Mouse (Mus musculus) lung, postnatal 0 days (tissue): ENCODE measurements around the gene Naa16. TPM values are rescaled to one million over a fixed set of nuclear protein-coding genes. Genes with fewer than 3 reads are reported as not detected.
A peak's percentile ranks its signal among the peaks of the same experiment; 100 is the strongest.

Source experiments
- ATAC-seq: fragments of 200-750 bp; cut with Nextera tagmentation; 2 replicates; pipeline ENCODE4 v1.8.0; 2017; ENCODE audit warnings: moderate library complexity
- DNase-seq: peaks from one replicate; pipeline ENCODE4 v3.0.0-alpha.2; 2016; ENCODE audit warnings: low spot score
- H3K27ac ChIP-seq: fragments of 300-500 bp; sonication (generic); 2 replicates; pipeline ENCODE4 v1.5.1; 2014; ENCODE audit warnings: antibody characterized with exemption, mild to moderate bottlenecking, low read length, mixed read lengths
- H3K27me3 ChIP-seq: fragments of 300-500 bp; sonication (generic); replicated peaks from 2 replicates; pipeline ENCODE4 v1.6.1; 2014; ENCODE audit warnings: low read length, mixed read lengths; ENCODE audit not compliant: insufficient read depth
- H3K36me3 ChIP-seq: fragments of 300-500 bp; sonication (generic); 2 replicates; pipeline ENCODE4 v1.6.1; 2014; ENCODE audit warnings: low read length, mixed read lengths; ENCODE audit not compliant: insufficient read depth
- H3K4me1 ChIP-seq: fragments of 300-500 bp; sonication (generic); 2 replicates; pipeline ENCODE4 v1.6.1; 2014; ENCODE audit warnings: antibody characterized with exemption, low read depth, low read length, mixed read lengths; ENCODE audit not compliant: insufficient read depth
- H3K4me2 ChIP-seq: fragments of 300-500 bp; sonication (generic); replicated peaks from 2 replicates; pipeline ENCODE4 v1.6.1; 2014; ENCODE audit warnings: low read depth, mild to moderate bottlenecking, low read length, moderate library complexity, mixed read lengths
- H3K4me3 ChIP-seq: fragments of 300-500 bp; sonication (generic); 2 replicates; pipeline ENCODE4 v1.5.1; 2014; ENCODE audit warnings: low read depth, low read length
- H3K9ac ChIP-seq: fragments of 300-500 bp; sonication (generic); replicated peaks from 2 replicates; pipeline ENCODE4 v1.6.1; 2014; ENCODE audit warnings: low read depth, mild to moderate bottlenecking
- H3K9me3 ChIP-seq: fragments of 300-500 bp; sonication (generic); 2 replicates; pipeline ENCODE4 v1.6.1; 2016; ENCODE audit warnings: low read length, mixed read lengths
- CTCF ChIP-seq: IDR thresholded peaks from 2 replicates; pipeline ENCODE4 v1.5.1; 2016; ENCODE audit warnings: antibody characterized with exemption, mild to moderate bottlenecking
- EP300 ChIP-seq: IDR thresholded peaks from 2 replicates; pipeline ENCODE4 v1.6.1; 2016; ENCODE audit warnings: antibody characterized with exemption, mild to moderate bottlenecking, control low read depth
- WGBS: fragments of 180-500 bp; shearing (Covaris S2); extraction: QIAGEN DNeasy Blood & Tissue Kit; methylation state at CpG from one replicate; pipeline ENCODE4 v1.1.7; 2014; 5-methylcytosine and 5-hydroxymethylcytosine counted together
- polyA plus RNA-seq: library from polyadenylated mRNA; unstranded; fragments of >200 nt; fragmentation: Nextera tagmentation; extraction: Ambion mirVana; gene quantifications from 2 replicates; pipeline ENCODE4 v1.2.1, GENCODE M21; 2015

Gene Naa16
- polyA plus RNA-seq, 1 experiment from 2014 or later: 24.0 TPM

DNA sequence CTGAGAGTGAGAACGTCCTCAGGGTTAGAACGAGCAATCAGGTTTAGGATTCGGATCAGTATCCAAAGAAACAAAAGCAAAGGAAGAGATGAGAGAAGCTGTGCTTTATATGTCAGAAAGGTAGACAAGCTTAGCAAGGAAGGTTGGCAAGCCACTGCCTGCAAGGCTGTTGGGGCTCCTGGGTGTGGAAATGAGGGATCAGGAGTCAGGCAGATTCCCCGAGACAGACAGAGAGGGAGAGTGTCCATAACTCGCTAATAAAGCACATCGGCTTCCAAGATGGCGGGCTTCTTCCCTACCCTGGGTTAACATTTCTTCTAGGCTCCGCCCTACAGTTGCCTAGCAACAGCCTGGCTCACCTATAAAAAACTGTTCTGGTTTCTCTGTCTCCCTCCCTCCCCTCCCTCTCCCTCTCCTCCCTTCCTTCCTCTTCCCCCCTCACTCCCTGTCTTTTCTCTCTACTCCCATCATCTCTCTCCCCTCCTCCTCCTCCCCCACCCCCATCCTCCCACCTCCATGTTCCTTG lies 114.6 kb downstream of the Naa16 start:
- DNase-seq (no peak), ATAC-seq (no peak)
- TF ChIP-seq CTCF (no peak), EP300 (no peak)
- Histone ChIP-seq H3K4me3 (no peak overlapping the region), H3K27me3 (no peaks in the 10 kb centered on the region), H3K9ac (no peak overlapping the region), H3K4me1 (peaks cover 14% of the 10 kb centered on the region; the same call in 1 of the 2 replicates), H3K36me3 (no peaks in the 10 kb centered on the region), H3K9me3 (no peaks in the 10 kb centered on the region), H3K27ac (no peak overlapping the region), H3K4me2 (no peak overlapping the region)
- WGBS: 71% methylated on average over 8 of the region's 8 CpGs

DNA sequence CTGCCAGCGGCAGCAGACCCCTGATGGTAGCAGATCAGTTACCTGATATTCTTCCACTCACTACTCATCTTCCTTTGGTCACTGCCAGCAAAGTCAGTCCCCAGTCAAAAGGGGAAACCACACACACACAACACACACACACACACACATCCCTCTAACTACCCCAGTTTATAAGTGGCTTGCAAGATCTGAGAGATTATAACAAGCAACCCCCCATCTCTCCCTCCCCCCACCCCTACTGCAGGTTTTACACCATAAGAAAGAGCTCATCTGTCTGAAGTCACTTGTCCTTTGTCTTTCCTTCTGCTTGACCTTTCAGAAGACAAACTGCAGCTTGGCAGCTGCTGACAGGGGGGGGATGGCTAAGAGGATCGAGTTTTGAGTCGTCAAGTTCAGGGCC lies 115.1 kb downstream of the Naa16 start:
- peaks cover 14% of the 10 kb centered on the region; the same call in 1 of the 2 replicates for H3K4me1 ChIP-seq
- H3K27me3 ChIP-seq: no peaks in the 10 kb centered on the region
- H3K4me3 ChIP-seq: no peak overlapping the region
- no peak overlapping the region for H3K9ac ChIP-seq
- TF ChIP-seq CTCF (no peak), EP300 (no peak)
- no peaks in the 10 kb centered on the region for H3K36me3 ChIP-seq
- ATAC-seq (no peak), DNase-seq (no peak)
- H3K27ac ChIP-seq: peak overlapping the region; percentile 87; the same call in 1 of the 2 replicates
- H3K9me3 ChIP-seq: no peaks in the 10 kb centered on the region
- H3K4me2 ChIP-seq: no peak overlapping the region
- 19% methylated on average over 3 of the region's 3 CpGs for WGBS

Other genes with a start within 250 kb of the Naa16 start
- gene Zfp957, start 143.4 kb downstream of the Naa16 start, polyA plus RNA-seq: not detected in 2 replicates
- gene Rgcc, start 89.1 kb downstream of the Naa16 start, polyA plus RNA-seq: 357 and 645 TPM in 2 replicates
- 6.6 and 7.6 TPM in 2 replicates for gene Mtrf1, start 7.0 kb upstream of the Naa16 start, polyA plus RNA-seq
- 5.8 TPM in 2 replicates for gene Kbtbd7, start 35.7 kb upstream of the Naa16 start, polyA plus RNA-seq
- gene Kbtbd6, start 61.1 kb upstream of the Naa16 start, polyA plus RNA-seq: 0.36 TPM in 2 replicates
- 21.0 and 25.7 TPM in 2 replicates for gene Elf1, start 90.4 kb upstream of the Naa16 start, polyA plus RNA-seq
- gene Wbp4, start 90.7 kb upstream of the Naa16 start, polyA plus RNA-seq: 35.8 and 37.6 TPM in 2 replicates
- 96.8 and 104 TPM in 2 replicates for gene Sugt1, start 196.9 kb upstream of the Naa16 start, polyA plus RNA-seq